Mouse (Mus musculus): ENCODE results near the gene R3hdml. TPM values are rescaled to one million over a fixed set of nuclear protein-coding genes. Genes with fewer than 3 reads are reported as not detected.

R3hdml gene
- polyA plus RNA-seq, 1 experiment from 2014 or later: not detected

DNA sequence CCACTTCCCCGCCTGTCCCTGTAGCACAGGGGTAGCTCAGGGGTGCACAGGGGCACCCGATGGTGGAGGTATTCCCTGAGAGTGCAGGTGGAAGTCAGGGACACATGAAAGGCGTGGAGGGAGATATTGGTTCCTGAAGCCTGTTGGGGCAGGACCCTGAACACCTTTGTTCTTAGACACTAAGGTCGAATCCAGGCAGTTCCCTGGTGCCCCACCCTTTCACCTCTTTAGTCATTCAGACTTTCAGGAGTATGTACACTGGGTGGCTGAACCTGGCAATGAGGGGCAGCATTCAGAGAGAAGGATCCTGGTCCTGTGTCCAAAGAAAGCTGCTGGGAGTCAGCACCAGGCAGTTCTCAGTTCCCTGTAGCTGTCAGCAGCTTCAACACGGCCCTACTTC lies 29.7 kb upstream of the R3hdml start:
- H3K4me3 ChIP-seq: no peak overlapping the region
- WGBS: 85% methylated on average over 5 of the region's 5 CpGs
- H3K9me3 ChIP-seq: no peaks in the 10 kb centered on the region
- no peak overlapping the region for H3K4me2 ChIP-seq
- H3K9ac ChIP-seq: no peak overlapping the region
- ATAC-seq (ENCODE audit: low read depth): no peak
- H3K36me3 ChIP-seq: peaks cover 16% of the 10 kb centered on the region; the same call in 1 of the 2 replicates
- peaks cover 16% of the 10 kb centered on the region for H3K4me1 ChIP-seq (replicated peaks)
- no peak overlapping the region for H3K27ac ChIP-seq (replicated peaks)
- peaks cover 4% of the 10 kb centered on the region; the same call in 1 of the 2 replicates for H3K27me3 ChIP-seq

DNA sequence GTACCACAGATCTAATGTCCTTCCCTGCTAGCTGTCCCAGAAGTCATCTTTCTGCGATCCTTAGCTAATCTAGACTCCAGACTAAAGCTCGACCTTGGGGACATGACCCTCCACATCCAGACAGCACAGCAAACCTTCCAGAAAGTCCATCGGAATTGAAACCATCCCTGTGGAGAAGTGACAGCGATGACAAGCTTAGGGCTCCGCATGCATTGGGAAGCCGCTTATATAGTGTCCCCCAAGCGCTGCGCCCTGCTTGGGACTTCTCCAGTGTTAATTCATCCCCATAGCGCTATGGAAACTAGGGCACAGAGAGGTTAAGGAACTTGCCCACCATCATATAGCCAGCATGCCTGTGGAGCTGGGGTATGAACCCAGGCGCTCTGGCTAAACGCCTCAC lies 29.3 kb upstream of the R3hdml start:
- no peaks in the 10 kb centered on the region for H3K9me3 ChIP-seq

DNA sequence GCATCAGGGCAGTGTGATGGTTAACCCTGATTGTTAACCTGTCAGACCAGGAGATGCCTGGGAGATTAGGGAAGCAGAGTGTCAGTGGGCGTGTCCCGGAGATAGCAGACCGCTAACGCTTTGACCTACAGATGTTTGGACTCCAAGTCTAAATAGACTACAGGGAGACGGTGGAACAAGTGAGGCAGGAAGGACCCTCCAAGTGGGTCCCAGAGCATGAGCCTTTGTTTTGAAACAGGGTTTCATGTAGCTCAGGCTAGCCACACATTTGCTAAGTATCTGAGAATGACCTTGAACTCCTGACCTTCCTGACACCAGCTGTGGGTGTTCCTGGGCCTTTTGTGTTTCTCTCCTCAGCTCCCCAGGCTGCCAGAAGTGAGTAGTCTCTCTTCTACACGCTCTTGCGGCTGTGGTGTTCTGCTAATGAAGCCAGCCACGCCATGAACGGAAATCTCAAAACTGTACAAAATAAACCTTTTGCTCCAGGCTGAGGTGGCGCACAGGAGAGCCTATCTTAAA lies 28.8 kb upstream of the R3hdml start:
- H3K4me2 ChIP-seq: no peak overlapping the region
- H3K4me1 ChIP-seq (replicated peaks): peaks cover 15% of the 10 kb centered on the region
- no peak overlapping the region for H3K4me3 ChIP-seq
- H3K27me3 ChIP-seq: peaks cover 2% of the 10 kb centered on the region; the same call in 1 of the 2 replicates
- H3K36me3 ChIP-seq: peaks cover 25% of the 10 kb centered on the region
- WGBS: 75% methylated on average over 10 of the region's 10 CpGs
- no peaks in the 10 kb centered on the region for H3K9me3 ChIP-seq
- no peak overlapping the region for H3K27ac ChIP-seq (replicated peaks)
- ATAC-seq (ENCODE audit: low read depth): no peak
- H3K9ac ChIP-seq: no peak overlapping the region

More for the DNA sequence above, 29.3 kb upstream of the R3hdml start:
- Histone ChIP-seq H3K4me1 (replicated peaks) (peaks cover 16% of the 10 kb centered on the region), H3K4me2 (no peak overlapping the region), H3K27me3 (peaks cover 4% of the 10 kb centered on the region; the same call in 1 of the 2 replicates), H3K9ac (no peak overlapping the region), H3K36me3 (peaks cover 19% of the 10 kb centered on the region), H3K27ac (replicated peaks) (no peak overlapping the region), H3K4me3 (no peak overlapping the region)
- 82% methylated on average over 11 of the region's 11 CpGs for WGBS
- ATAC-seq (ENCODE audit: low read depth): no peak

DNA sequence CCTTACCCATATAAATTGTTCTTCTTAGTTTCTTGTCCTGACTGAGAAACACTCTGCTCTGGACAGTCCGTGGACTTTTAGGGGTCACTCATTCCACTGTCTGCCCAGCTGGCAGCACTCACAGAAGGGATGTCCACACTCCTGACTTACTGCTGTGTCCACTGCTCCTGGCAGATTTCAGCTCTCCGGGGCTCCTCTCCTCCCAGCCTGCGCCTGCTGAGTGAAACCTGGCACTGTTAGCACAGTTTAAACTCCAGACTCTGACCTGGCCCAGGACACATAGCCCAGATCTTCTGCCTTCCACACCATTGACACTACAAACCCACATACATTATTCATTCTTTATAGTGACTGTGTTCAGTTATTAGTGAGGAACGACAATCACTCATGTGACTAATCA lies 28.1 kb upstream of the R3hdml start:
- ATAC-seq (ENCODE audit: low read depth): no peak
- H3K4me3 ChIP-seq: no peak overlapping the region
- H3K36me3 ChIP-seq: peaks cover 31% of the 10 kb centered on the region
- WGBS: 72% methylated on average over 4 of the region's 4 CpGs
- H3K27me3 ChIP-seq: no peaks in the 10 kb centered on the region
- H3K4me2 ChIP-seq: no peak overlapping the region
- H3K27ac ChIP-seq (replicated peaks): no peak overlapping the region
- no peak overlapping the region for H3K9ac ChIP-seq
- H3K9me3 ChIP-seq: no peaks in the 10 kb centered on the region
- peaks cover 8% of the 10 kb centered on the region for H3K4me1 ChIP-seq (replicated peaks)

DNA sequence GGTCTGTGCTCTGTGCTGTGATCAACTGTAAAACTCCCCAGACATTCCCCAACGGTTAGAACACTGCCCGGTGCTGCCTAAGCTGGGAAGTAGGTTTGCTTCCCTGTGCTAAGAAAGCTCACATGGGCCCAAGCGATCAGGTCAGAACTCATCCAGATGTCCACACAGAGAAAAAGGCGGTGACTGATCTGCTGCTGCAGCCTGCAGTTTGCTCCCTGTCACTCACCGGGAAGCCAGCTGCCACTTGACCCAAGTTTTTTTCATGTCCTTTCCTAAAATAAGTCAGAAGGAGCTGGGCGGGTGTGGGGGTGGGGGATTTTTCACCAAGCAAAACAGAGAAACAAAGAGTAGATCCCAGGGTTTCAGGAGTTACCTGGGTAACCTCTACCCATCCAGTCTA lies 27.6 kb upstream of the R3hdml start:
- Histone ChIP-seq H3K4me2 (no peak overlapping the region), H3K9ac (no peak overlapping the region), H3K27me3 (no peaks in the 10 kb centered on the region), H3K4me3 (no peak overlapping the region), H3K4me1 (replicated peaks) (peaks cover 3% of the 10 kb centered on the region; the same call in 1 of the 2 replicates), H3K36me3 (peaks cover 37% of the 10 kb centered on the region), H3K9me3 (no peaks in the 10 kb centered on the region), H3K27ac (replicated peaks) (no peak overlapping the region)
- 76% methylated on average over 6 of the region's 6 CpGs for WGBS
- ATAC-seq (ENCODE audit: low read depth): no peak

DNA sequence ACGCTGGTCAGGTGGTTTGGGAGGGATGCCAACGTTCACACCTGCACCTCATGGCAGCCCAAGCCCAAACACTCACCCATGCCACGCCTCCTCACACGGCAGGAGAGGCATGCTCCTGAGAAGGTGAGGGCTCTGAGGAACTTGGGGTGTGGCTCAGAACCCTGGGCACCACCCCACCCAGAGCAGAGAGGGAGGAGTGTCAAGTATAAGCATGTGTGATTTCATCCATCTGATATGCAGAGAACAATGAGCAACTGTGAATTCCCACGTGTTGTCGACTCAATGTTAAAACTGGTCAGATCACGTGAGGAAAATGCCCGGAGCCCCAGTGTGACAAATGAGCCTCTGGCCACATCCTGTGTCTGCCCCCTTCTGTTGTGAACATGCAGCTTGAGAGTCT lies 25.3 kb upstream of the R3hdml start:
- 85% methylated on average over 8 of the region's 8 CpGs for WGBS

DNA sequence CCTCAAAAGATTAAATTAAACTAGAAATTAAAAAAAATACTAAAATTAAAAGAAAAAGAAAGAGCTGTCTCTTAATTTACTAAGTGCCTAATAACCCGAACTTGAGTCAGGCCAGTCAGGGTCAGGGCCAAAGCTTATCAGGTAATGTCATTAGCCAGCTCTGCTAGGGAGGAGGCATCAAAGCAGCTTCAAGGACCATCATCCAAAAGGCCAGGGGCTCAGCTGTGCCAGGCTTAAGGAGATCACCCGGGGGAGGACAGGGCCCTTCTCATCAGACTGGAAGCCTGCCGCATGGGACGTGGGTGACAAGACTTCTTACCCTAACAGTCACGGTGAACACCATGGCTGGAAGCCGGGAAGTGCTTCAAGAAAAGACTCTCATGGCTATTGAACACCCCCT lies 24.5 kb upstream of the R3hdml start:
- no peak for ATAC-seq (ENCODE audit: low read depth)
- no peaks in the 10 kb centered on the region for H3K9me3 ChIP-seq
- H3K27ac ChIP-seq (replicated peaks): no peak overlapping the region
- H3K36me3 ChIP-seq: peaks cover 41% of the 10 kb centered on the region
- peaks cover 11% of the 10 kb centered on the region for H3K4me1 ChIP-seq (replicated peaks)
- H3K4me3 ChIP-seq: no peak overlapping the region
- no peak overlapping the region for H3K4me2 ChIP-seq
- 87% methylated on average over 6 of the region's 6 CpGs for WGBS
- no peaks in the 10 kb centered on the region for H3K27me3 ChIP-seq
- no peak overlapping the region for H3K9ac ChIP-seq

More for the DNA sequence above, 25.3 kb upstream of the R3hdml start:
- Histone ChIP-seq H3K4me2 (no peak overlapping the region), H3K4me3 (no peak overlapping the region), H3K27me3 (no peaks in the 10 kb centered on the region), H3K9me3 (no peaks in the 10 kb centered on the region), H3K36me3 (peaks cover 41% of the 10 kb centered on the region), H3K9ac (no peak overlapping the region), H3K27ac (replicated peaks) (no peak overlapping the region), H3K4me1 (replicated peaks) (peaks cover 9% of the 10 kb centered on the region)
- ATAC-seq (ENCODE audit: low read depth): no peak

DNA sequence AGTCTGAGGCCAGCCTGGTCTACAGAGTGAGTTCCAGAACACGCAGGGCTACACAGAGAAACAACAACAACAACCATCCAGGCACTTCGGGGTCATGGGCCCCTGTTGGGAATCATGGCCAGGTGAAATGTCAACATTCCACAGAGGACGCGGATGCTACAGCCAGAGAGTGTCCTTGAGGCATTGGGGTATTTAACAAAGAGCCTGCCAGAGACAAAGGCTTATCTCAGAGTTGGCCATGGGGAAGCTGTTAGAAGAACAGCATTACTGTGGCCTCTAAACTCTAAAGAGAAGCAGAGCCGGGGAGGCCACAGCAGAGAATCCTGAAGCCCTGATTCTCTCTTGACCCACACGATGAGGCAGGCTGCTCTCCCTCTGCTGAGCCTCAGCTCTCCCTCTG lies 23.3 kb upstream of the R3hdml start:
- no peak overlapping the region for H3K27ac ChIP-seq (replicated peaks)
- H3K9ac ChIP-seq: no peak overlapping the region
- WGBS: 89% methylated on average over 6 of the region's 6 CpGs
- H3K4me2 ChIP-seq: no peak overlapping the region
- no peaks in the 10 kb centered on the region for H3K9me3 ChIP-seq
- H3K27me3 ChIP-seq: no peaks in the 10 kb centered on the region
- peaks cover 11% of the 10 kb centered on the region for H3K4me1 ChIP-seq (replicated peaks)
- no peak for ATAC-seq (ENCODE audit: low read depth)
- H3K36me3 ChIP-seq: peaks cover 41% of the 10 kb centered on the region
- H3K4me3 ChIP-seq: no peak overlapping the region

DNA sequence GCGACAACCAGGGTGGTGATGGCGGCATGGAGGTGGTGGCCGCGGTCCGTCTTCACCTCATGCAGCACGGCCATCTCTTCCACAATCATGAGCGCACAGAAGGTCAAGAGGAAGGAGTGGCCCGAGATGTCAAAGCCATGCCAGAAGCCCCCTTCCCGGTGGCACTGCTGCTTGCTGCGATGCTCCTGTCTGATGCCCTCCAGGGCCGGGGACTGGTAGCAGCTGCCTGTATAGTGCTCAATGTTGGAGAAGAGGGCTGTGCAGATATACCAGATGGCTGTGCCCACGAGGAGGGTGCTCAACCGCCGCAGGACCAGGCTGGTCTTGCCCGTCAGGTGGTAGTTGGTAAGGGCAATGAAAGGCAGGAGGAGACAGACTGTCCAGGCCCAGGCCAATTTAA lies 22.4 kb upstream of the R3hdml start:
- no peak overlapping the region for H3K27ac ChIP-seq (replicated peaks)
- WGBS: 97% methylated on average over 15 of the region's 15 CpGs
- ATAC-seq (ENCODE audit: low read depth): no peak
- peaks cover 41% of the 10 kb centered on the region for H3K36me3 ChIP-seq
- H3K27me3 ChIP-seq: no peaks in the 10 kb centered on the region
- H3K4me2 ChIP-seq: no peak overlapping the region
- H3K4me1 ChIP-seq (replicated peaks): peaks cover 11% of the 10 kb centered on the region
- H3K9ac ChIP-seq: no peak overlapping the region
- H3K4me3 ChIP-seq: no peak overlapping the region
- H3K9me3 ChIP-seq: no peaks in the 10 kb centered on the region

DNA sequence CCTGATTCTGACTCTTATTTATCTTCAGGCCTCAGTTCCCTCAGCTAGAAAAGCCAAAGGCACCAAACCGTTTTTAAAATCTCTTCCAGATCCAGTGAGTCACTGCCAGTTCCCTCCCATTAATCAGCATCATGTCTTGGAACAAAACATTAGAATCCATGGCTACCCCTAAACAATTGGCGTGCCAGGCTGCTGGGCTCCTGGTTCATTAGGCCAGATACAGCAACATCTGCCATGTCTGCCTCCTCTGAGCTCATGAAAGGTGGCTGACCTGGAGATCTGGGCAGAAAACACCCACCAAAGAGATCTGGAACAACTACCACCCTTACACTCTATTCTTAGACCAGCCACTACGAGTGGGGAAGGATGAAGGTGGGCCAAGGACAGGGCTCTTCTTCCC lies 21.0 kb upstream of the R3hdml start:
- Histone ChIP-seq H3K27ac (replicated peaks) (no peak overlapping the region), H3K9me3 (no peaks in the 10 kb centered on the region), H3K27me3 (no peaks in the 10 kb centered on the region), H3K9ac (peak overlapping the region; percentile 86; the same call in 1 of the 2 replicates), H3K4me2 (peak overlapping the region; percentile 86), H3K36me3 (peaks cover 34% of the 10 kb centered on the region), H3K4me3 (peak overlapping the region; percentile 89), H3K4me1 (replicated peaks) (peaks cover 11% of the 10 kb centered on the region)
- ATAC-seq (ENCODE audit: low read depth): no peak
- 60% methylated on average over 3 of the region's 3 CpGs for WGBS

DNA sequence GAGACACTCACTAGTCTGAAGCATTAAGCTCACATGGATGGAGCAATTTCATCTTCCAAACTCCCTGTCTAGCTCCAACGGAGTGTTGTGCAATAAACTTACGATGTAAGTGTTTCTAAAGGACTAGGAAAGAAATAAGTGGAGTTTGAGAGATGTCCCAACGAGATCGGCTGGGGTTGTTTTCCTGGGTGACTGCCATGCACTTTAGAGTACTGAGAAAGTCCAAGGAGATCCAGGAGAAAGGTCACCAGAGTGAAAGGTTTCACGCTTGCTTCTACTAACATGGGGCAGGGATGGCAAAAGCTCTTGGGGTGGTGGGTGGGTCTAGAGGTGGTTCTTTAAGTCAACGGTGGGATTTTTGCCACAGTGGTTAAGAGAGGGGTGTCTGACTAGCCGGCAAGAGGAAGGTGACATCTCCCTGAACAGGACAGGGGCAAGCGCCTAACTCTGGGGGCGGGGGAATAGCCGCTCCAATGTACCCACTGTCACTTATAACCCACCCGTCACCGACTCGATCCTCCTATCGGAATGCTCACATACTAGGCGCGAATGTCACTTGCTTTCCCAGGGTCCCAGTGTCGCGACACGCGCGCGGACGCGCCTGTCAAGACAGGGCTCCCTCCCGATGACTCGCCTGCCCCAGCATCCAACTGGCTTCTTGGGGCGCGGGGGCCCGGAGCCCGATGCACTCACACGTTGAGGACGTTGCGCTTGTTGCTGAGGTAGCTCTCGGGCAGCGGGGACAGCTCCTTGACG lies 20.2 kb upstream of the R3hdml start:
- 5% methylated on average over 36 of the region's 36 CpGs for WGBS
- ATAC-seq (ENCODE audit: low read depth): peak; percentile 82

DNA sequence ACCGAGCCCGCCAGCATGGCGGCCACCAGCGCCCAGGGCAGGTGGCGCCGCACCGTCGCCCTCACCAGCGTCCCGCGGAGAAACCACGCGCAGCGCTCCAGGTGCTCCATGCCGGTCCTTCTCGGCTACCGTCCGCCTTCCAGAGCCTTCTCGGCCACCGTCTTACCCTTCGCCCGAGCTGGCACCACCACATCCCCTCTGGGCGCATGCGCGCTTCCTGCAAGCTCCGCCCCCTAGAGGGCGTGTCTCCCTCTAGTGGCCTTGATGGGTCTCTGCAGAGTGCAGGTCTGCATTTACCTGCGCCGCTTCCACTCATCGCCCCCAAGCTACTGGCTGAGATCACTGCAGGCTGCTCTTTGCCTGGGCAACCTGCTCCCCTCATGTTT lies 19.7 kb upstream of the R3hdml start, which contains the start of gene Fitm2:
Gene Fitm2 (minus strand): TSS at position 164 of the 386 bp plus-strand sequence.
- peak within 1 kb of the TSS; percentile 89 for H3K4me3 ChIP-seq
- ATAC-seq (ENCODE audit: low read depth): peak; percentile 93
- peak within 1 kb of the TSS; percentile 86 for H3K4me2 ChIP-seq
- H3K9me3 ChIP-seq: no peaks in the 10 kb centered on the region
- WGBS: 1% methylated on average over 26 of the region's 30 CpGs
- peak within 1 kb of the TSS; percentile 86 for H3K9ac ChIP-seq
- H3K27me3 ChIP-seq: no peaks in the 10 kb centered on the region
- H3K4me1 ChIP-seq (replicated peaks): peaks cover 11% of the 10 kb centered on the region
- H3K27ac ChIP-seq (replicated peaks): peak within 1 kb of the TSS; percentile 76
- peaks cover 25% of the 10 kb centered on the region for H3K36me3 ChIP-seq

More for the DNA sequence above, 20.2 kb upstream of the R3hdml start:
- Histone ChIP-seq H3K4me2 (peak overlapping the region; percentile 86), H3K9ac (peak overlapping the region; percentile 86), H3K27ac (replicated peaks) (peak overlapping the region; percentile 76), H3K4me1 (replicated peaks) (peaks cover 11% of the 10 kb centered on the region), H3K27me3 (no peaks in the 10 kb centered on the region), H3K36me3 (peaks cover 28% of the 10 kb centered on the region), H3K4me3 (peak overlapping the region; percentile 89), H3K9me3 (no peaks in the 10 kb centered on the region)

All from neural tube, embryonic 13.5 days (tissue).